Mouse (Mus musculus) brain, embryonic 14.5 days (tissue): Measurements from ENCODE around the gene Gapvd1.

ENCODE experiments used
- CTCF ChIP-seq: fragments of 200-500 bp; IDR thresholded peaks from 2 replicates; pipeline ENCODE4 v1.5.1; 2012; ENCODE audit warnings: inconsistent platforms, mild to moderate bottlenecking, moderate library complexity, borderline replicate concordance; ENCODE audit not compliant: insufficient read depth, insufficient read length; ENCODE audit errors: extremely low read depth
- POLR2A ChIP-seq: fragments of 200-500 bp; IDR thresholded peaks from 2 replicates; pipeline ENCODE4 v1.6.1; 2012; ENCODE audit warnings: mild to moderate bottlenecking, inconsistent platforms, borderline replicate concordance; ENCODE audit not compliant: poor library complexity, insufficient read depth, insufficient read length, severe bottlenecking; ENCODE audit errors: extremely low read depth

- no peak for TF ChIP-seq CTCF
- no peak for TF ChIP-seq POLR2A
Measured at GRCm38 (mm10) chr2:34696592-34696991, 58.4 kb downstream of the Gapvd1 start.
